Mouse (Mus musculus) cerebellum, adult 2 months (tissue): ENCODE results near the gene Spty2d1. TPM values are rescaled to one million over a fixed set of nuclear protein-coding genes. Genes with fewer than 3 reads are reported as not detected.

Experiments used
- DNase-seq, 2 experiments: peaks; one replicate each; pipeline ENCODE4 v3.0.0; 2021
- H3K27ac ChIP-seq: fragments of 200-500 bp; 2 replicates; pipeline ENCODE4 v1.5.1; 2012; ENCODE audit warnings: low read length, control low read depth, inconsistent platforms; ENCODE audit not compliant: insufficient read depth
- H3K27me3 ChIP-seq: fragments of 200-500 bp; 2 replicates; pipeline ENCODE4 v1.6.1; 2012; ENCODE audit warnings: inconsistent platforms, mild to moderate bottlenecking, low read length, moderate library complexity; ENCODE audit not compliant: control insufficient read depth, insufficient read depth
- H3K4me1 ChIP-seq: fragments of 200-500 bp; 2 replicates; pipeline ENCODE4 v1.6.1; 2011; ENCODE audit warnings: low read length; ENCODE audit not compliant: control insufficient read depth, insufficient read depth
- H3K4me3 ChIP-seq: fragments of 200-500 bp; replicated peaks from 2 replicates; pipeline ENCODE3; 2011; ENCODE audit warnings: mild to moderate bottlenecking, low read depth, low read length, control low read depth; ENCODE audit not compliant: insufficient read depth
- CTCF ChIP-seq: fragments of 200-500 bp; IDR thresholded peaks from 2 replicates; pipeline ENCODE4 v1.5.1; 2011; ENCODE audit warnings: low read depth, mild to moderate bottlenecking, control low read depth, low read length, moderate library complexity, borderline replicate concordance; ENCODE audit not compliant: insufficient read depth
- POLR2A ChIP-seq: fragments of 200-500 bp; IDR thresholded peaks from 2 replicates; pipeline ENCODE4 v1.6.1; 2011; ENCODE audit warnings: low read length, control low read depth, borderline replicate concordance; ENCODE audit not compliant: insufficient read depth
- WGBS: fragments of 180-500 bp; shearing (Covaris S2); methylation state at CpG from one replicate; pipeline ENCODE4 v1.1.7; 2018; 5-methylcytosine and 5-hydroxymethylcytosine counted together
- polyA plus RNA-seq: library from polyadenylated mRNA; depleted of rRNA; stranded (reverse); fragments of >200 nt; gene quantifications from 2 replicates; pipeline ENCODE4 v1.2.3, GENCODE M21; 2012

Gene Spty2d1
- polyA plus RNA-seq, 1 experiment: 11.2 TPM

- WGBS: under 1% methylated on average over 33 of the region's 33 CpGs
- Histone ChIP-seq H3K4me1 (peaks cover 17% of the 10 kb centered on the region), H3K27ac (peak within 1 kb of the TSS; percentile 76), H3K4me3 (peak within 1 kb of the TSS; percentile 99), H3K27me3 (no peaks in the 10 kb centered on the region)
- TF ChIP-seq POLR2A (peak; percentile 71), CTCF (no peak)
- peak; percentile 95 to 97 for DNase-seq
These were observed 42.2 kb upstream of the Spty2d1 start, which contains the start of gene Tmem86a for GRCm38 (mm10) chr7:47050366-47050765. Gene Tmem86a (plus strand): TSS chr7:47050601.

- Histone ChIP-seq H3K27ac (no peak overlapping the region), H3K27me3 (no peaks in the 10 kb centered on the region), H3K4me3 (no peak overlapping the region), H3K4me1 (no peaks in the 10 kb centered on the region)
- WGBS: 46% methylated on average over 6 of the region's 6 CpGs
- no peak for TF ChIP-seq CTCF
- TF ChIP-seq POLR2A: no peak
- no peak for DNase-seq
These were observed 34.7 kb upstream of the Spty2d1 start for GRCm38 (mm10) chr7:47042823-47043490.

DNA sequence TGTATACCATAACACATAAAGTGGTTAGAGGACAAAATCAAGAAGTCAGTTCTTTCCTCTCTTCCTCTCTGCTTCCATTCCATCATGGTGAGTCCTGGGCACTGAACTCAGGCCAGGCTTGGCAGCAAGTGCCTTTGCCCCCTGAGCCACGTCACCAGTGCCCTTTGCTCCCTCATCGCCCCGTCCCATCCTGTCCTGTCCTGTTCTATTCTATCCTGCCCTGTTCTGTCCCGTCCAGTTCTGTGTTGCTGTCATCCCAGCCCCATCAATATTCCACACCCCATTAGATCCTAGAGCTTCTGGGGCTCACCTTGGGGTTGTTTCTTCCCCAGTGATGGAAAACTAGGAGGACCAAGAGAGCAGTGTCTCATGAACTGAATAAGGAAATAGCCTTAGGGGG is 33.9 kb upstream of the Spty2d1 start:
- no peak for DNase-seq

GRCm38 (mm10) chr7:47041706-47042105 is 33.5 kb upstream of the Spty2d1 start:
- DNase-seq: no peak
- WGBS: 89% methylated on average over 3 of the region's 3 CpGs
- Histone ChIP-seq H3K4me3 (no peak overlapping the region), H3K27ac (no peak overlapping the region), H3K4me1 (no peaks in the 10 kb centered on the region), H3K27me3 (no peaks in the 10 kb centered on the region)
- TF ChIP-seq CTCF (no peak), POLR2A (no peak)

More for the DNA sequence above, 33.9 kb upstream of the Spty2d1 start:
- 80% methylated on average over 4 of the region's 4 CpGs for WGBS
- H3K27me3 ChIP-seq: no peaks in the 10 kb centered on the region
- H3K4me1 ChIP-seq: no peaks in the 10 kb centered on the region
- TF ChIP-seq CTCF (no peak), POLR2A (no peak)
- no peak overlapping the region for H3K27ac ChIP-seq
- H3K4me3 ChIP-seq: no peak overlapping the region

DNA sequence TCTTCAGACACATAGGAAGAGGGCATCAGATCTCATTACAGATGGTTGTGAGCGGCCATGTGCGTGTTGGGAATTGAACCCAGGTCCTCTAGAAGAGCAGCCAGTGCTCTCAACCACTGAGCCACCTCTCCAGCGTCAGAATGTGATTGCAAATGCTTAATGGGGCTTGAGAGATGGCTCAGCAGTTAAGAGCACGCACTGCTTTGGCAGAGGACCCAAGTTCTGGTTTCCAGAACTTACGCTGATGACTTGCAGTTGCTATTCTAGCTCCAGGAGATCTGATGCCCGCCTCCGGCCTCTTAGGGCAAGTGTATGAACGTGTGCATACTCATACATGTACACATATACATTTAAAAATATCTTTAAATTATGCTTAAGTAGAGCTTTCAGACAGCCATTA is 27.2 kb upstream of the Spty2d1 start:
- Histone ChIP-seq H3K4me1 (no peaks in the 10 kb centered on the region), H3K27ac (no peak overlapping the region), H3K27me3 (no peaks in the 10 kb centered on the region), H3K4me3 (no peak overlapping the region)
- WGBS: 59% methylated on average over 8 of the region's 8 CpGs
- no peak for DNase-seq
- no peak for TF ChIP-seq CTCF
- TF ChIP-seq POLR2A: no peak

DNA sequence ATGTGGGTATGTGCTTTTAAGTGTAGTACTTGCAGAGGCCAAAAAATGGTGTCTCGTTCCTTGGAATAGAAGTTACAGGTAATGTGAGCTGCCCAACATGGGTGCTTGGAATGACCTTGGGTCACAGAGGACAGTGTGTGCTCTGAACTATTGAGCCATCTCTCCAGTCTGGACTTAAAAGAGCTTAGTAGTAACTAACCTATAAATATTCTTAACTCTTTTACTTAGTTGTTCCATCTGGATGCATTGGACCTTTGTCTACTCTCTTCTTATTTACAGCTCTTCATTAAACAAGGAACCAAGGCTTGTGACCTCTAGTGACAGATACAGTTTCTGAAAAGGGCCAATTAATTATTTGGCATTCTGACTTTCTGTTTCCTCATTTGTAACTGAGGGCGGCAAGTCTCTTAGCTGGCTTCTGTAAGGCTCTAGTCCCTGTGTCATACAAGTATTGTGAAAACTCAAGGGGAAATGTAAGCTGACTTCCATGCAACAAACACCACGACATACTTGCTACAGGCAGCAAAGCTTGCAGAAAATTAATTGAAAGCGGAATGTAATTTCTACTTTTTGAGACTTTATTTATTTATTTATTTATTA is 26.7 kb upstream of the Spty2d1 start:
- DNase-seq: no peak
- H3K4me3 ChIP-seq: no peak overlapping the region
- WGBS: 89% methylated on average over 4 of the region's 4 CpGs
- TF ChIP-seq CTCF: no peak
- TF ChIP-seq POLR2A: no peak
- H3K27me3 ChIP-seq: no peaks in the 10 kb centered on the region
- H3K27ac ChIP-seq: no peak overlapping the region
- H3K4me1 ChIP-seq: no peaks in the 10 kb centered on the region

GRCm38 (mm10) chr7:47031371-47031770 is 23.2 kb upstream of the Spty2d1 start:
- WGBS: 82% methylated on average over 4 of the region's 4 CpGs
- Histone ChIP-seq H3K4me1 (no peaks in the 10 kb centered on the region), H3K27ac (no peak overlapping the region), H3K4me3 (no peak overlapping the region), H3K27me3 (no peaks in the 10 kb centered on the region)
- TF ChIP-seq POLR2A: no peak
- no peak for TF ChIP-seq CTCF
- no peak for DNase-seq
